25 mouse cellular contexts compared by ENCODE assay signal in genomic region chr9:107747310-107747709, GRCm38 (mm10). TPM values are rescaled to one million over a fixed set of nuclear protein-coding genes. Genes with fewer than 3 reads are reported as not detected.
A peak's percentile ranks its signal among the peaks of the same experiment; 100 is the strongest.
DNase-seq lines count a peak whose midpoint lies in the region; ATAC-seq and TF ChIP-seq lines count a peak whose summit lies in the region.
"Had no signal": no experiment of that assay in that cellular context is flagged by ENCODE, and none has a peak within 500 bp of the region (broad histone marks: within the 10 kb centered on the region; RNA-seq: fewer than 3 reads in every experiment).

No protein-coding gene starts in this region.

- H3K4me1 ChIP-seq in bone marrow macrophage, adult 2 months (ENCODE audit: control insufficient read depth, insufficient read depth, low read length) = peaks cover 38% of the 10 kb centered on the region
- no peaks in the 10 kb centered on the region for H3K4me1 ChIP-seq in midbrain, embryonic 10.5 days
- H3K4me1 ChIP-seq in limb, embryonic 10.5 days = no peaks in the 10 kb centered on the region
- H3K4me1 ChIP-seq: embryonic facial prominence, embryonic 10.5 days; embryonic facial prominence, embryonic 13.5 days; forebrain, embryonic 12.5 days; hindbrain, embryonic 12.5 days; hindbrain, embryonic 15.5 days had no signal

- no peak overlapping the region for H3K4me3 ChIP-seq in bone marrow macrophage, adult 2 months (ENCODE audit: insufficient read depth, low read length)
- no peak overlapping the region for H3K4me3 ChIP-seq in midbrain, embryonic 10.5 days
- H3K4me3 ChIP-seq in limb, embryonic 10.5 days = no peak overlapping the region
- H3K4me3 ChIP-seq: embryonic facial prominence, embryonic 10.5 days; embryonic facial prominence, embryonic 13.5 days; erythroblast, embryonic 14.5 days; forebrain, embryonic 12.5 days; heart, embryonic 13.5 days; hindbrain, embryonic 12.5 days; hindbrain, embryonic 15.5 days had no signal

- ATAC-seq in hematopoietic stem cell, adult 5-6 weeks (replicated peaks in 1 of 2; ENCODE audit: insufficient read depth in 1 of 2, low FRiP score in 2 of 2, low TSS enrichment in 1 of 2, low read depth in 1 of 2, poor library complexity in 2 of 2, severe bottlenecking in 2 of 2) = peak; percentile 27 to 64; a peak in 1 of 4 replicates
- peak; percentile 42; the same call in 1 of the 2 replicates for ATAC-seq in megakaryocyte progenitor cell, adult 5-6 weeks (replicated peaks; ENCODE audit: poor library complexity)
- ATAC-seq: CD4-positive, CD25-positive, alpha-beta regulatory T cell, adult 4 months; forebrain, embryonic 16.5 days had no signal

- peak; percentile 16 for DNase-seq in lung, postnatal 25 days (ENCODE audit: low spot score)
- DNase-seq in lung, postnatal 4 days = no peak
- no peak for DNase-seq in midbrain, embryonic 10.5 days (ENCODE audit: low spot score)
- DNase-seq in limb, embryonic 10.5 days (ENCODE audit: low spot score) = no peak
- DNase-seq: adrenal gland, adult 2 months; cerebellum, adult 18-20 months; cerebellum, adult 9-10 months; cerebellum, postnatal 14 days; gastrocnemius, postnatal 10 days; gastrocnemius, postnatal 36 days; heart, postnatal 14 days; heart, postnatal 4 days had no signal

- peaks cover 100% of the 10 kb centered on the region for H3K36me3 ChIP-seq in midbrain, embryonic 10.5 days
- peaks cover 100% of the 10 kb centered on the region for H3K36me3 ChIP-seq in limb, embryonic 10.5 days

- WGBS in midbrain, embryonic 10.5 days = 90% methylated on average over 1 of the region's 1 CpGs
- 90% methylated on average over 1 of the region's 1 CpGs for WGBS in limb, embryonic 10.5 days

- no peak for TF ChIP-seq POLR2A in bone marrow macrophage, adult 2 months (IDR thresholded peaks at IDR 0.05; ENCODE audit: borderline replicate concordance, low read depth, low read length)

- no peaks in the 10 kb centered on the region; the same call in 1 of the 2 replicates for H3K9me3 ChIP-seq in midbrain, embryonic 10.5 days (replicated peaks)
- no peaks in the 10 kb centered on the region for H3K9me3 ChIP-seq in limb, embryonic 10.5 days (replicated peaks)
- H3K9me3 ChIP-seq: embryonic facial prominence, embryonic 13.5 days; forebrain, embryonic 12.5 days; hindbrain, embryonic 15.5 days had no signal

- H3K27ac ChIP-seq in bone marrow macrophage, adult 2 months (ENCODE audit: insufficient read depth, low read depth, low read length) = peak overlapping the region; percentile 78
- no peak overlapping the region for H3K27ac ChIP-seq in midbrain, embryonic 10.5 days (replicated peaks)
- no peak overlapping the region for H3K27ac ChIP-seq in limb, embryonic 10.5 days
- H3K27ac ChIP-seq: embryonic facial prominence, embryonic 10.5 days; embryonic facial prominence, embryonic 13.5 days; forebrain, embryonic 12.5 days; heart, embryonic 13.5 days; hindbrain, embryonic 12.5 days; hindbrain, embryonic 15.5 days had no signal

- no peaks in the 10 kb centered on the region for H3K27me3 ChIP-seq in midbrain, embryonic 10.5 days (ENCODE audit: low read depth, poor library complexity, severe bottlenecking)
- H3K27me3 ChIP-seq in limb, embryonic 10.5 days (ENCODE audit: low read depth, poor library complexity, severe bottlenecking) = no peaks in the 10 kb centered on the region
- H3K27me3 ChIP-seq: embryonic facial prominence, embryonic 13.5 days; forebrain, embryonic 12.5 days; heart, embryonic 13.5 days; hindbrain, embryonic 12.5 days; hindbrain, embryonic 15.5 days had no signal

- TF ChIP-seq CTCF in bone marrow macrophage, adult 2 months (IDR thresholded peaks at IDR 0.05; ENCODE audit: low read depth, low read length) = no peak

RNA-seq across cellular contexts. Expression of gene Rbm5, which starts 23.5 kb away (rescaled TPM):
- polyA plus RNA-seq in bone marrow macrophage, adult 2 months (2012; ENCODE audit: insufficient read depth, insufficient read length, missing spikeins) = 177 and 178 TPM in 2 replicates
- 309 and 331 TPM in 2 replicates for total RNA-seq in hematopoietic stem cell, adult 5-6 weeks (2017)
- 110 and 146 TPM in 2 replicates for total RNA-seq in megakaryocyte progenitor cell, adult 5-6 weeks (2015)
- total RNA-seq in megakaryocyte progenitor cell, adult 5-6 weeks (2017) = 142 and 235 TPM in 2 replicates
- 200 and 220 TPM in 2 replicates for polyA plus RNA-seq in midbrain, embryonic 10.5 days (2016; fragmentation: Nextera tagmentation; extraction: Ambion mirVana)
- 164 and 214 TPM in 2 replicates for polyA plus RNA-seq in limb, embryonic 10.5 days (2016; fragmentation: Nextera tagmentation; extraction: Ambion mirVana)

RNA-seq across cellular contexts. Expression of gene Sema3f, which starts 37.0 kb away (rescaled TPM):
- not detected in 2 replicates for polyA plus RNA-seq in bone marrow macrophage, adult 2 months (2012; ENCODE audit: insufficient read depth, insufficient read length, missing spikeins)
- 0.89 and 1.2 TPM in 2 replicates for total RNA-seq in hematopoietic stem cell, adult 5-6 weeks (2017)
- not detected in 2 replicates for total RNA-seq in megakaryocyte progenitor cell, adult 5-6 weeks (2015)
- 1.00 TPM in 1 of 2 replicates, not detected in the other for total RNA-seq in megakaryocyte progenitor cell, adult 5-6 weeks (2017)
- 14.9 and 17.2 TPM in 2 replicates for polyA plus RNA-seq in midbrain, embryonic 10.5 days (2016; fragmentation: Nextera tagmentation; extraction: Ambion mirVana)
- polyA plus RNA-seq in limb, embryonic 10.5 days (2016; fragmentation: Nextera tagmentation; extraction: Ambion mirVana) = 31.7 and 33.6 TPM in 2 replicates
- total RNA-seq: MEL had no signal
- polyA plus RNA-seq: CD4-positive, CD25-positive, alpha-beta regulatory T cell, adult 4 months; erythroblast, embryonic 14.5 days had no signal

Comparison
In these comparisons a context has a peak if more than half of its experiments do, and no peak if none do; other contexts are left out.
1. RNA of gene Sema3f, which starts 37.0 kb away (polyA plus RNA-seq): 31.7 to 33.6 TPM in limb, embryonic 10.5 days and 14.9 to 17.2 TPM in midbrain, embryonic 10.5 days; not detected in bone marrow macrophage, adult 2 months; every median in the first group is over 10 times any median in the second.